Mouse (Mus musculus) lung, embryonic 14.5 days (tissue): Measurements from ENCODE around the gene Sec31a. TPM values are rescaled to one million over a fixed set of nuclear protein-coding genes. Genes with fewer than 3 reads are reported as not detected.

Source experiments
- ATAC-seq: fragments of 200-750 bp; cut with Nextera tagmentation; 2 replicates; pipeline ENCODE4 v1.8.0; 2017; ENCODE audit warnings: mild to moderate bottlenecking, moderate TSS enrichment, moderate library complexity; ENCODE audit not compliant: insufficient read depth
- DNase-seq: peaks from one replicate; pipeline ENCODE4 v3.0.0-alpha.2; 2015
- H3K27ac ChIP-seq: fragments of 300-500 bp; sonication (generic); 2 replicates; pipeline ENCODE4 v1.5.1; 2014; ENCODE audit warnings: low read depth, mild to moderate bottlenecking, moderate library complexity
- H3K27me3 ChIP-seq: fragments of 300-500 bp; sonication (generic); 2 replicates; pipeline ENCODE4 v1.6.1; 2014; ENCODE audit warnings: low read length, control low read depth; ENCODE audit not compliant: insufficient read depth
- H3K36me3 ChIP-seq: fragments of 300-500 bp; sonication (generic); 2 replicates; pipeline ENCODE4 v1.6.1; 2014; ENCODE audit warnings: control low read depth; ENCODE audit not compliant: insufficient read depth
- H3K4me1 ChIP-seq: fragments of 300-500 bp; sonication (generic); 2 replicates; pipeline ENCODE4 v1.6.1; 2014; ENCODE audit warnings: antibody characterized with exemption, control low read depth; ENCODE audit not compliant: insufficient read depth
- H3K4me2 ChIP-seq: fragments of 300-500 bp; sonication (generic); 2 replicates; pipeline ENCODE4 v1.6.1; 2014; ENCODE audit warnings: mild to moderate bottlenecking
- H3K4me3 ChIP-seq: fragments of 300-500 bp; sonication (generic); 2 replicates; pipeline ENCODE4 v1.5.1; 2014; ENCODE audit warnings: low read depth, low read length
- H3K9ac ChIP-seq: fragments of 300-500 bp; sonication (generic); 2 replicates; pipeline ENCODE4 v1.6.1; 2014
- H3K9me3 ChIP-seq: fragments of 300-500 bp; sonication (generic); 2 replicates; pipeline ENCODE4 v1.6.1; 2016; ENCODE audit warnings: low read depth, low read length, control low read depth
- CTCF ChIP-seq: IDR thresholded peaks from 2 replicates; pipeline ENCODE4 v1.5.1; 2016; ENCODE audit warnings: antibody characterized with exemption, low read depth
- WGBS: fragments of 180-500 bp; shearing (Covaris S2); extraction: QIAGEN DNeasy Blood & Tissue Kit; methylation state at CpG from one replicate; pipeline ENCODE4 v1.1.7; 2014; 5-methylcytosine and 5-hydroxymethylcytosine counted together
- polyA plus RNA-seq: library from polyadenylated mRNA; unstranded; fragments of >200 nt; fragmentation: Nextera tagmentation; extraction: Ambion mirVana; gene quantifications from 2 replicates; pipeline ENCODE4 v1.2.1, GENCODE M21; 2014

Gene Sec31a
- polyA plus RNA-seq, 1 experiment from 2014 or later, result 169 TPM

- no peak for TF ChIP-seq CTCF
These were observed 66.5 kb downstream of the Sec31a start for GRCm38 (mm10) chr5:100349287-100350215.

GRCm38 (mm10) chr5:100345118-100345517, 70.9 kb downstream of the Sec31a start:
- TF ChIP-seq CTCF, result peak; percentile 60
- Histone ChIP-seq H3K4me1 (no peaks in the 10 kb centered on the region), H3K4me3 (no peak overlapping the region), H3K9me3 (no peaks in the 10 kb centered on the region), H3K4me2 (no peak overlapping the region), H3K27ac (no peak overlapping the region), H3K36me3 (no peaks in the 10 kb centered on the region), H3K27me3 (no peaks in the 10 kb centered on the region), H3K9ac (no peak overlapping the region)
- WGBS, result 94% methylated on average over 1 of the region's 1 CpGs
- peak; percentile 34 for DNase-seq
- ATAC-seq, result no peak

More at GRCm38 (mm10) chr5:100349287-100350215, 66.5 kb downstream of the Sec31a start:
- ATAC-seq (0 out of 2 replicates have a peak, but pooled peaks have one; percentile 38), DNase-seq (peak; percentile 45)
- H3K4me1 ChIP-seq, result 0 out of 2 replicates have a peak, but pooled peaks cover 3% of the 10 kb centered on the region
- H3K27me3 ChIP-seq, result no peaks in the 10 kb centered on the region
- H3K36me3 ChIP-seq, result no peaks in the 10 kb centered on the region
- H3K27ac ChIP-seq, result no peak overlapping the region
- no peaks in the 10 kb centered on the region for H3K9me3 ChIP-seq
- no peak overlapping the region for H3K9ac ChIP-seq
- no peak overlapping the region for H3K4me3 ChIP-seq
- H3K4me2 ChIP-seq, result no peak overlapping the region
- 56% methylated on average over 10 of the region's 10 CpGs for WGBS

GRCm38 (mm10) chr5:100343087-100343486, 72.9 kb downstream of the Sec31a start:
- 48% methylated on average over 6 of the region's 6 CpGs for WGBS
- no peak for ATAC-seq
- no peak overlapping the region for H3K27ac ChIP-seq

GRCm38 (mm10) chr5:100342422-100342821, 73.6 kb downstream of the Sec31a start:
- H3K27ac ChIP-seq, result no peak overlapping the region
- H3K27me3 ChIP-seq, result no peaks in the 10 kb centered on the region
- no peak for ATAC-seq
- H3K4me1 ChIP-seq, result no peaks in the 10 kb centered on the region
- no peak for TF ChIP-seq CTCF
- H3K36me3 ChIP-seq, result no peaks in the 10 kb centered on the region
- no peak overlapping the region for H3K9ac ChIP-seq
- 74% methylated on average over 6 of the region's 6 CpGs for WGBS
- no peak for DNase-seq
- no peak overlapping the region for H3K4me2 ChIP-seq
- no peaks in the 10 kb centered on the region for H3K9me3 ChIP-seq
- H3K4me3 ChIP-seq, result no peak overlapping the region

More at GRCm38 (mm10) chr5:100343087-100343486, 72.9 kb downstream of the Sec31a start:
- H3K4me2 ChIP-seq, result no peak overlapping the region
- TF ChIP-seq CTCF, result no peak
- no peaks in the 10 kb centered on the region for H3K4me1 ChIP-seq
- H3K9ac ChIP-seq, result no peak overlapping the region
- H3K4me3 ChIP-seq, result no peak overlapping the region
- no peaks in the 10 kb centered on the region for H3K9me3 ChIP-seq
- H3K36me3 ChIP-seq, result no peaks in the 10 kb centered on the region
- no peaks in the 10 kb centered on the region for H3K27me3 ChIP-seq
- DNase-seq, result no peak

- Histone ChIP-seq H3K9ac (no peak overlapping the region), H3K9me3 (no peaks in the 10 kb centered on the region), H3K4me1 (no peaks in the 10 kb centered on the region), H3K27me3 (no peaks in the 10 kb centered on the region), H3K4me2 (no peak overlapping the region), H3K4me3 (no peak overlapping the region), H3K36me3 (no peaks in the 10 kb centered on the region), H3K27ac (no peak overlapping the region)
- ATAC-seq, result no peak
- 81% methylated on average over 7 of the region's 7 CpGs for WGBS
- TF ChIP-seq CTCF, result no peak
- no peak for DNase-seq
These were observed 75.0 kb downstream of the Sec31a start for GRCm38 (mm10) chr5:100341042-100341441.

- Histone ChIP-seq H3K4me1 (no peaks in the 10 kb centered on the region), H3K27ac (no peak overlapping the region), H3K27me3 (no peaks in the 10 kb centered on the region), H3K9me3 (no peaks in the 10 kb centered on the region), H3K36me3 (no peaks in the 10 kb centered on the region), H3K4me2 (no peak overlapping the region), H3K9ac (no peak overlapping the region), H3K4me3 (no peak overlapping the region)
- ATAC-seq, result no peak
- WGBS, result 78% methylated on average over 4 of the region's 4 CpGs
- TF ChIP-seq CTCF, result no peak
- DNase-seq, result no peak
These were observed 78.2 kb downstream of the Sec31a start for GRCm38 (mm10) chr5:100337852-100338251.

GRCm38 (mm10) chr5:100336876-100337275, 79.2 kb downstream of the Sec31a start:
- Histone ChIP-seq H3K9ac (no peak overlapping the region), H3K4me3 (no peak overlapping the region), H3K9me3 (no peaks in the 10 kb centered on the region), H3K4me2 (no peak overlapping the region), H3K27me3 (no peaks in the 10 kb centered on the region), H3K4me1 (no peaks in the 10 kb centered on the region), H3K27ac (no peak overlapping the region), H3K36me3 (no peaks in the 10 kb centered on the region)
- ATAC-seq (no peak), DNase-seq (no peak)
- TF ChIP-seq CTCF, result no peak
- WGBS, result 78% methylated on average over 7 of the region's 7 CpGs
